Mouse (Mus musculus): ENCODE results near the gene Abhd11.

DNA sequence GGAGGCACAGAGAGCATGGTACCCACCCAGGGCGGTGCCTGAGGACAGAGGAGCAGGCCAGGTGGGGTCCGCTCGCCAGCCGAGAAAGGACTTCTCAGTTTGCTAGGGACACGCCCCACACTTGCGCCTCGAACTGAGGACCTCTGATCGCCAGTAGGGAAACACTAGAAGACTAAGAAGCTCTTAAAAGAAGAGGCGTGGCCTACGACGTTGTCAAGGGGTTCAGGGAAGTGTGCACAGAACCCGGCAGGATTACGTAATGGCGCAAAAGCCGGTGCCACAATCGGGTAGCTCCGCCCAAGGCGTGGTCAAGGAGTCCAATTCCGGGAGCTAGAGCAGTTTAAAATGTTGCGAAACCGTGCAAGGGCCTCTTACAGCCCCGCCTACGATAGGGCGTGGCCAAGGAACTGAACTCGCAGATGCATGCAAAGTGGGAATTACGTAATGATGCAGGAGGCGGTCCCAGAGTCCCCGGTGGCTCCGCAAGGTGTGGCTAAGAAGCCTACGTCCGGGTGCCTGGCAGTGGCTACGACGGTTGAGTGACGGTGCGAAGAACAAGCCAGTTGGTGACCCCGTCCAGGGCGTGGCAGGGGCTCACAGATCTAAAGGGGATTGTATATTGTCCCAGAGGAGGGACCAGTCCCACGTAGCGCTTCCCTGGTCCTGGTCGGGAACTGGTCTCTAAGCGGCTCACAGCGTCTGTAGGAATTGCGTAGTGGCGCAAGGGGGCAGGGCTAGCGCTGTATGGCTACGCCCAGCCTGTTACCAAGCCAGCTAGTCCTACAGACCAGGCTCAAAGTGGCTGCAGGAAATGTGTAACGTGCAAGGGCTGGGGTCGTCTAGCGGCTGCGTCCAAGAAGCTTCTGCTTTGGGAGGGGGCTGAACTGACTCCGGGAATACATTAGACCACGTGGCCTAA is at the start of gene Abhd11:
- TF ChIP-seq CTCF (conservative IDR thresholded peaks at IDR 0.05; ENCODE audit: low read length), result no peak
- TF ChIP-seq NANOG (IDR thresholded peaks at IDR 0.05; ENCODE audit: borderline replicate concordance, low read length), result no peak
- no peak for TF ChIP-seq POU5F1 (IDR thresholded peaks at IDR 0.05; ENCODE audit: borderline replicate concordance, low read length)
